Mouse (Mus musculus) yolk sac, embryonic 10.5 days (tissue): Measurements from ENCODE around the gene Lmln.
A peak's percentile ranks its signal among the peaks of the same experiment; 100 is the strongest.
"Not testable (repeated sequence)": the region's sequence is repeated elsewhere in the genome, so short reads cannot be mapped to it uniquely, and the experiment has no call there.

Experiments used
- DNase-seq: peaks from one replicate; pipeline ENCODE4 v3.0.0-alpha.2; 2017; ENCODE audit warnings: low spot score

The Lmln gene

DNA sequence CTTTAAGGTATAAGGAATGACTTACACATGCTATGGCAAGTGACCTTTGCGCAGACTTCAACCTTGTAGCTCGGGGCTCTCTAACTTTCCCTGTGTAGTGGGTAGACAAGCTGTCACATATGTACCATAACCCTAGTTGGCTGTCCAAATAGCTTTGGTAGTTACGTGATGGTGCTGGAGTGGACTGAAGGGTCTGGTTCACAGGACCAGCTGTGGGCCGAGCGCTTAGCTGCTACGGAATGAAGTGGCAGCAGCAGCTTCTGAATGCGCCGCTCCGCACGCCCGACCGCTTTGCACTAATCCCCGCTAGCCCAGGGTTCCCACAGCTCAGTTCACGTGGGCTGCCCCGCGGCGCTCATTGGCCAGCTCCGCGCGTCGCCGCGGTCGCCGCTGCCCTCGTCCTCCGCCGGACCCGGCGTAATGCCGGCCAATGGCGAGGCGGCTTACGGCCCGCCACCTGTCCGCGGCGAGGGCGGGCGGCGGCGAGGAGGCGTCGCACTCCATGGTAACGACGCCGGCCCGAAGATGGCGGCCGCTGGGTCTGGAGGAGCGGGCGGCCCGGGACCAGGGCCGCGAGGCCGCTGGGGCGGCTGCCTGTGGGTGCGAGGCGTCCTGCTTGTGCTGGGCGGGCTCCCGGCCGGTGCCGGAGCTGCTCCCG lies at the start of gene Lmln:
Gene Lmln (plus strand): TSS at position 498 of the 658 bp plus-strand sequence.
- DNase-seq = peak; percentile 95

DNA sequence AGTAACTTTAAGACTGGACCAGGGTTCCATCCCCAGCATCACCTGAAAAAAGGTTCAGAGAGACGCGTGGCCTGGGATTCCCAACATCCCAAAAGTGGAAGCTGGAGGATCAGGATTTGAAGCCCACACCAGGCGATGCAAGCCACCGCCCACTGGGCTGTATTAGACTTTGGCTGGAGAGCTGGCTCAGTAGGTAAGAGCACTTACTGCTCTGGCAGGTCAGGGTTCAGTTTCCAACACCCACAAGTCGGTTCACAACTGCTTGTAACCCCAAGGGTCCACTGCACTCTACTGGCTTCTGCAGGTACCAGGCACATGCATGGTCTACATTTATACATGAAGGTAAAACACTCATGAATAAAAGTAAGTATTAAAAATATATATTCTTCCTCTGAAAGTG lies 48.5 kb upstream of the Lmln start:
- no peak for DNase-seq

DNA sequence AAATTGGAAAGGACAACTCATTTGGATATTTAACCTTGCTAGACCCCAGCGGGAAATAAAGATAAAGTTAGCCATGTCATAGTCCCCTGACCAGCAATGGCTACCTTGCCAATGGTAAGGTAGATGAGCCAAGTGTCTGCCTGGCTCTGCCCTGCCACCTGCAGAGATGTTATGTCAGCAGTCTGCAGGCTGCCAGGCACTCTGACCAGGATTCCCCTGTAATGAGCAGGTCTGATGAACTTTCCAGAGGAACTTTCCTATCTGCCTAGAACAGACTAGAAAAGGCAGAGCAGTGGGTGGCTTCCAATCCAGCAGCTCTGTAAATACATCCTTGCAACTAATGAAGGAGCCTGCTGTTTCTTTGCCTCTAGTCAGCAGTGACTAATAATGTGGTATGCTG lies 47.4 kb upstream of the Lmln start:
- no peak for DNase-seq

DNA sequence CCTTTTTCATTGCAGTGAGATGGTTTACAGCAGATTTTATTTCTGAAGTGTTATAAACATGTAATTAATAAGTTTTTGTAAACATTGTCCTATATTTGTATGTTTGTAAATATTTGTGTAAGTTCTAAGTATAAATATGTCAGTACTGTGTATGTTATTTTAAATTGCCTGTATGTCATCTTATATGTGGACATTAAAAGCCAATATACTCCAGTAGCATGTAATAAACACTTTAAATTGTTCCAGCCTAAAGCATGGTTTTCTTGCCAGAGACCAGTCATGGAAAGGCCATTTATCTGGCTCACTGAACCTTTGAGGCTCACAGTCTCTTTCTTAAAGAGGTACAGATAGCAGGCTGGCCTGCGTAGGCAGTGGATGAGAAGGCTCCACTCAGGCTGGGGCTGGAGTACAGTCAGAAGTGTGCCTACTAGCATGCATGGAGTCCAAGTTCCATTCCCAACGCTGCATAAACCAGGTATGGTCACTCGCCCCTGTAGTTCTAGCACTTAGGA lies 46.9 kb upstream of the Lmln start:
- no peak for DNase-seq

DNA sequence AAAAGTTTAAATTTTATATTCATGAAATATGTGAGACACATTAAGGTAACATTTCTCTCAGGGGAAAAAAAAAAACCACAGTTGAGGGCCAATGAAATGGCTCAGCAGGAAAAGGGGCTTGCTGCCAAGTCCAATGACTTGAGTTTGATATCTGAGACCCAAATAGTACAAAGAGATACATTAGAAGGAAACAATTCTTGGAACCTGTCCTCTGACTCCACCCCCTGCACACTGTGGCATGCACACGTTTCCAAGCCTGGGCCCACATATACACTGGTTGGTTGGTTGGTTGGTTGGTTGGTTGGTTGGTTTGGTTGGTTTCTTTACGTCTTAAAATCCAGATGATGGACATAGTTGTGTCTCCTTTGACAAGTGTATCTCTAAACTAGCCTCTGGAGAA lies 46.3 kb upstream of the Lmln start:
- no peak for DNase-seq

DNA sequence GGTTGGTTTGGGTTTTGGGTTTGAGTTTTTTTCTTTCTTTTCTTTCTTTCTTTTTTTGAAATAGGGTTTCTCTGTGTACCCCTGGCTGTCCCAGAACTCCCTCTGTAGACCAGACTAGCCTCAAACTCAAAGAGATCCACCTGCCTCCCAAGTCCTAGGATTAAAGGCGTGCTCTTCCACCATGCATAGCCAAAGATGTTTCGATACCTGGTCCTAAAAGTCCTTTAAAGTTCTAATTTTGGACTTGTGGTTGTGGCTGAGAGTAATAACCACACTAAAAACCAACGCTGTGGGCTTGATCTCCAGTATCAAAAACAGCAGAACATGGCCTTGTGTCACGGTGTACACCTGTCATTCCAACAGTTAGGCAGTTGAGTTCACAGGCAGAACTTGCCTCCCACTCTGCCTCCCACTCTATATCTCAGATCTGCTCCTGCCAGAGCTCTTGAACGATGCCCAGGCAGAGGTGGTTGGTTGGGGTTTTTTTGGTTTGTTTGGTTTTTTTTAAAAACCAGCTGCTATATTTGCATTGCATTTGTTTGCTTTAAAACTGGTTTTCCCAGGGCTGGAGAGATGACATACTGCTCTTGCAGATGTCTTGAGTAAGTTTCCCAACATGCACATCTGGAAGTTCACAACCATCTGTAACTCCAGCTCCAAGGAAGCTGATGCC lies 44.5 kb upstream of the Lmln start:
- DNase-seq = no peak

DNA sequence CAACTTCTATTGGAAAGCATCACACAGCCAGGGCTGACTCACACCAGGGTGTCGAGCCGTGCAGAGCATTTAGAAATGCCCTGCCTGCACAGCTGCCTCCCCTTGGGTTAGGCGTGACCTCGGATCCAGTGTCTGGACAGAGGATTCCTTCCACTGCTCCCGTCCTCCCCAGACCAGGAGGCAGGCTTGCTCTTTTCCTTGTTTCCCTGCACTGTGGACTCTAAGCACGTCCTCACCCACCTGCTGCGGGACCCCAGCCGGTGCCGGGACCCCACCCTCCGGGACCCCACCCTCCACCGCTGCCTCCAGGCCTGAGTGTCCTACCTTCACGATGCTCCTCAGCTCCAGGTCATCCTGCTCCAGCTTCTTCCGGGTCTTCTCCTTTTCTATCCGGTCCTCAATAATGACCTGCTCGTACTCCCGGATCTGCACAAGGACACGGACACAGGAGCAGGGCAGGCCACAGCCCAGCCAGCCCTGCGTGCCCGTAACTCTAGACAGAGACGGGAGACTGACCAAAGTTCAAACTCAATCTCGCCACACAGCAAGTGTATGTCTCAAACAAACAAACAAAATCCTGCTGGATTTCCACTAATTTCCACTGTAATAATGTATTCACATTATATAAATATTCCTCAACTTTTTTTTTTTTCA lies 43.1 kb upstream of the Lmln start:
- DNase-seq = peak; percentile 46

DNA sequence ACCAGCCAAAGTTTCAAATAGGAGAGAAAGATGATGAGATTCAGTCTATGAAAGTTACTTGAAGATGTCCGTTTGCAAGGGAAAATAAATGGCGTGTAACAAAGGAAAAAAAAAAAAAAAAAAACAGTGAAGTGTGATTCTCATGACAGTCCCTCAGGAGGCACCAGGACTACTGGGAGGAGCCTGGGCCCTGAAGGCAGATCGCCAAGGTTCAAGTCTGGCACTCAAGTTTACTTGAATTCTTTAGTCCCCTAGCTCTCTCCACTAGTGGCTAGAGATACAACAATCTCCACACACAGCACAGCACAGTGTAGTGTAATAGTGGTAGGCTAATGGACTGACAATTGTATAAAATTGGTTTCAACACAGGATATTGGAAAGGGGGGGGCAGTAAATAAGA lies 40.9 kb upstream of the Lmln start:
- DNase-seq = no peak

- peak; percentile 75 for DNase-seq
Observed at GRCm38 (mm10) chr16:33023750-33024149, 38.6 kb upstream of the Lmln start.

DNA sequence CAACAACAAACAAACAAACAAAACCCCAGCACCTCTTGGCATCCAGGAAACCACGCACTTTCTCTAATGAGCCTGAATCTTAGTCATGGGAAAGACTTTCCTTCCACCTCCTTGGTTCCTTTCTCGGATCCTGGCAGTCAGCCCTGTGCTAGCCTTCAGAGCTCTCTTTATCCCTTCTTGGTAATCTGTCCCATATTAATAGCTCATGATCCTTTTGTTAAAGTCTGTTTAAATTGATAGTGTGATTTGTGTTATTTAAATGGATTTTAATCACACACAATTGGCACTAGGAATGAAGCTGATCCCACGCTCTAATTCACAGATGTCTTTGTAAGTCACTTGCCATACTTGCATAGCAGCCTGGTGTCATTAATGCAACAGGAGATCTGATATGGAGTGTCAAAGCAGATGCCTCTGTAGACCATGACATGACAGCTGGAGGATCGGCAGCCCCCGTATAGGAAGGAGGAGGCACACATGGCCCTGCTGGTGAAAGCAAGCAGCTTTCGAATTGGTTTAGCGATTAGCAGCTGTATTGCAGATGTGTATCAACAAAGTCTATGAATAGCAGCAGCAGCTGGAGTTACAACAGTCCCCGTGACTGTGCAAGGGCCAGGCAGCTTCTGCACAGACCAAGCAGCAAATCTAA lies 37.7 kb upstream of the Lmln start:
- no peak for DNase-seq

DNA sequence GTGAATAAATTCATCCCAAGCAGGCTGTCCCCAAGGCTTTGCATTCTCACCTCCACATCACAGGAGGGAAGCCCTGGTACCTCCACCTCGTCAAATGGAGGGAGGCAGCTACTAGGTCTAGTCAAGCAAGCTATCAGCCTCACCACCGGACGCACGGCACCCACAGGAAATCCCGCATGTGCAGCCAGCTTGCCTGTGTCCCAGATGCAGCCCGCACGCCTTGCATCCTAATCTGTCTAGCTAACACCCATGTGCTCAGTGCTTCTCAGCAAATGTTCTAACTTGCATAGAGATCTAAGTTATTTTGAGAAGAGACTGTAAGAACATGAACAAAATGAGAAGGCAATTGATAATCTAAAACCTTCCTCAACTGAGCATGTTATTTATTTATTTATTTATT lies 36.0 kb upstream of the Lmln start:
- no peak for DNase-seq

GRCm38 (mm10) chr16:33036006-33036405 lies 26.3 kb upstream of the Lmln start:
- DNase-seq = no peak

DNA sequence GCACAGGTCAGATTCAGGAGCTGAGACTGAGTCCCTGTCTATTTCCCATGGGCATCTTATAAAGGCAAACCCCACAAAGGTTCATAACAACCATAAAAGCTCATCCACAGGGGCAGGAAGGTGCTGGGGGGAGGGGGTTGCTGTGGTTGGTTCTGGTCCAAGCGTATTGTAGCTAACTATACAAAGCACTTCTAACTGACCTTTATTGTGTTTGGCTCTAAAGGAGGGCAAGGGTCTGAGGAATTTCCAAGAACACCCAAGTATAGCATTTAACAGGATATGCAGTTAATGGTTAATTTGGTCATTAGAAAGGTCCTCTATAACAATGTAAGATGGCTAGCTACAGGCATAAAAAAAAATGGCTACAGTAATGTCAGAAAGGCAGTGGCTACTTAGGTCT lies 19.6 kb upstream of the Lmln start:
- peak; percentile 64 for DNase-seq

DNA sequence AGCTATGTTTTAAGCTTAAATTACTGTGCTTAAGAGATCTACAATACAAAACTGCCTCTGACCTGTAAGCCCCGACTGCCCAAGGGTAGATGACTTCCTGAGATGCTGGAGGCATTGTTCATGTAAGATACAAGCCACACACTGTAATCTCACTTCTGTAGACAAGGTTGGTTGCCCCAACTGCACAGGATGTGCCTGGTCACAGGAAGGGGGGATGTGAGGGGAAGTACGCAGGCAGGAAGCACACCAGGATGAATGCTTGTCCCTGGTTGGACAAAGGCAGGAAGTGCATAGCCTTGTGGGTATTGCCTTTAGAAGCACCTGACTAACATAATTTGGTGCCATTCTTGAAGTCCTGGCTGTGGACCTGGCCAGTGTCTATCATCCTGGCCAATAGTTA lies 19.1 kb upstream of the Lmln start:
- peak; percentile 50 for DNase-seq

DNA sequence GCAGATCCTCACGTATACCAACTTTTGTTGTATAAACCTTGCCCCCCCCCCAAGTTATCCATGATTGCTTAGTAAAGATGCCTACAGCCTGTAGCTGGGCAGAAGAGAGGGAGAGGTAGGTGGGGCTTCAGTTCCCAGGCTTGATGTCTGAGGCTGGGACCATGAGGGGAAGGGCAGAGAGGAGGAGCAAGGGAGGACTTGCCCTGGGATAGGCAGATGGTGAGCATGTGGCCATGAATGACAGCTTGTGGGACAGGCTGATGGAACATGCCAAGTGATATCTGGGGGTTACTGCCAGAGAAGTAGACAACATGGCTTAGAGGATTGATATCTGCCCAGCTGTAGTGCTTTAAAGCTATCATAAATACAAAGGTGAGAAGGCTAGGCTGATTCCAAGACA lies 14.3 kb upstream of the Lmln start:
- DNase-seq = no peak

GRCm38 (mm10) chr16:33048686-33049085 lies 13.6 kb upstream of the Lmln start:
- no peak for DNase-seq

DNA sequence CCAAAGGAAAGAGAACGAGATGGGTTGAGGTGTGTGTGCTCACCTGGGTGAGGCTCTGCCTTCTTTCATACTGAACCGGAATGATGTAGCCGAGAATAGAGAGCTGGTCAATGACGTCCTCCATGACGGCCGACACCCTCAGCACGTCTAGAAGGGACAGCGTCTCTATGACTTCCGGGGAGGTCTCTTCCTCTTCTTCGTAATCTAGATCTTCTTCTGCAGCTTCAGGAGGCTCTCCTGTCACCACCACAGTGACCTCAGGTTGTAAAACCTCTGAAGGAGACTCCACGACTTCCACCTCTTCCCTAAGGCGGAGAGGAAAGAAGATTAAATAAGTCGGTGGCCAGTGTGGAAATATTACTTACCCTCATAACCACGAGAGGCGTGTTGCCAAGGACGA lies 12.5 kb upstream of the Lmln start:
- DNase-seq = no peak

DNA sequence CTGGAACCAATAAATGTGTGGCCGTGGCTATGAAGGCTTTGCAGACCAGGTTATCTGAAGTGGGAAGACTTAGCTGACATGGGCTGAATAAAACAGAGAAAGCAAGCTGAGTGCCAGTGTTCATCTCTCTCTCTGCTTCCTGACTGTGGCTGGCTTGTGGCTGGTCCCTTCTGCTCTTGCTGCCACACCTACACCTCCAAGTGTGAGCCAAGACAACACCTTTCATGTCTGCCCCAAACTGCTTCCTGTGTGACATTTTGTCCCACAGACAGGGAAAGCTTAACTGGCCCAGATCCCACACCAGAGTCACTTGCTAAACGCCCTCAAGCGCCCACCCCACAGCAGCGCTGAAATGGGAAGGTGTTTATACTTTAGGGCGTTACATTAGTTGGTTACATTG lies 9.2 kb upstream of the Lmln start:
- no peak for DNase-seq

DNA sequence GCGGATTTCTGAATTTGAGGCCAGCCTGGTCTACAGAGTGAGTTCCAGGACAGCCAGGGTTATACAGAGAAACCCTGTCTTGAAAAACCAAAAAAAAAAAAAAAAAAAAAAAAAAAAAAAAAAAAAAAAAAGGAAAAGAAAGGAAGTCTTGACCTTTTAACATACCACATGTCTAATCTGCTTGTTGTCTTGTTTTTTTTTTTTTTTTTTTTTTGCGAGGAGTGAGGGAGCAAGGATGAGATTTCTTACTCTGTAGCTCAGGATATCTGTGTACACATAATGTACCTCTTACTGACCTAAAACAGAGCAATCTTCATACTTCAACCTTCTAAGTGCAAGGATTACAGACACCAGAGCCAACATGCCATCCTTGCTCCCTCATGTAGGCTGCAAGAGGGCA lies 7.4 kb upstream of the Lmln start:
- not testable (repeated sequence) for DNase-seq

DNA sequence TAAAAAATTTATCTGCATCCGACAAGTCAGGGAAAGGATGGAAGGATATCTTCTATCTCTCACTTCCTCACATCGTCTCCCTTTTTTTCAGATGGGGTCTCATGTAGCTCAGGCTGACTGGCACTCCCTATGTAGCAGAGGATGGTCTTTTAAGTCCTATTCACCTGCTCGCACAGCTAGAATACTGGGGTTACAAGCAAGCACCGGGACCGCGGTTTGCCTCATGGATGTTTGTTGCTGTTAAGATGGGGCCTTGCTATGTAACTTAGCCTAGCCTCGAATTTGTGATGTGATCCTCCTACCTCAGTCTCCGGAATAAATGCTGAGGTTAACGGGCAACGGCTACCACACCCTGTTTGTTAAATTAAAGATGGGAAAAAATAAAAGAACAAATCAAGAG lies 6.7 kb upstream of the Lmln start:
- DNase-seq = no peak

DNA sequence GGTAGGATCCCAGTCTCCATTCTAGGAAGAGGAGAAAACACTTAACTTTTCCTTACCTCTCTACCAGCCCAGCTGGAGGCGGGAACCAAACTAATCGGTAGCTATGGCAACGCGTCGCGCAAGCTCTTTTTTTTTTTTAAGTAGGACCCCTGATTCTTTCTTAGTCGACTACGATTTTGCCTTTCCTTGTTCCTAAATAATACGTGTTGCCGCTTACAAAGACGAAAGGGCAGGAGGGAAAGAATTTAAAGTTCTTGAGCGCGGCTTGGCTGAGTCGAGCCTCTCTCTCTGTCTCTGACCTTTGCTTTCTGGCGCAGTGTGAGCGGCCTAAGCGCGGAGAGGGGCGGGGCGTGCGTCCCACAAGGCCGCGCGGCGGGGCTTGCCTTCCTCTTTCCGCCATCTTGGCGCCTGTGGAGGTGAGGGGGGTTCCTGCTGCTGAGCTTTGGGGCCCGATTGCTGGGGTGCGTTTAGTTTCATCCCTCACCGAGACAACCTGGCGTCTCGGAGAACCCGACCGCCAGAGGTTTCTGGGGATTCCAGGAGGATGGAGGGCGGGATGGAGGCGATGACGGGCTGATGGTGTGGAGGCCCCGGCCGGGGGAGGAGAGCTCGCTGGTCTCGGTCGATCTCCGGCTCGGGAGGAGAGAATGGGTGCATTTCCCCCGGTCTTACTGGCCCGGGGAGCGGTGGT lies 6.1 kb upstream of the Lmln start, which contains the start of the genes Iqcg and Rpl35a:
Gene Iqcg (minus strand): TSS at position 124 of the 691 bp plus-strand sequence.
Gene Rpl35a (plus strand): TSS at position 359 of the 691 bp plus-strand sequence.
- DNase-seq = peak; percentile 93

GRCm38 (mm10) chr16:33056786-33057185 lies 5.5 kb upstream of the Lmln start:
- no peak for DNase-seq
